Mouse (Mus musculus) CD8-positive naive resting alpha-beta T cell, adult 2 months (primary cell): ENCODE results near the gene Bod1.

Source experiments
- DNase-seq, 2 experiments: peaks; one replicate each; pipeline ENCODE4 v3.0.0; 2022; ENCODE audit warnings: low read depth in 2 of 2, low spot score in 2 of 2

The Bod1 gene

GRCm38 (mm10) chr11:31671354-31672169 is at the start of gene Bod1:
Gene Bod1, minus strand, starts transcription at chr11:31671885.
- DNase-seq, result peak; percentile 88 to 92

GRCm38 (mm10) chr11:31719090-31719489 is 47.4 kb upstream of the Bod1 start:
- DNase-seq, result no peak

- DNase-seq, result no peak
These were observed 46.4 kb upstream of the Bod1 start for GRCm38 (mm10) chr11:31717926-31718735.

DNA sequence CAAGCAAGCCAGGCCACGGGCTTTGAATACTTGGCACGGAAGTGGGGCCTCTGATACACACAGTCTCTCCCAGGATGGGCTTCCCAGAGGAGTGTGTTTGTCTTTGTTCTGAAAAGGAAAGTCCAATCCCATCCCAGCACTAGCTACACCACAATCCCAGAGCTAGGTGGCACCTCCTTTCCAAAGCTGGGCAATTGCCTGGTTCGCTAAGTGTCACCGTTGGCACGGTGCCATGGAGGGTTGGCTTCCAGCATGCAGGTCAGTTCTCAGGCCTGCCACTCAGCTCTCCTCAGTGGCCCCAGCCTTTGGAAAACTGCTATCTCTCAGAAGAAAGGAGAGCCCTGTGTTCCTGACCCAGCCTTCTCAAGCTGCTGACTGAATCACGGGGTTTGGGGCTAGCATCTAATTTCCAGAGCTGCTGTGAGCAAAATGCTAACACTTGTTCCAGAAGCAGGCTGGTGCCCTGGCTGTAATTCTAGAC is 42.0 kb upstream of the Bod1 start:
- no peak for DNase-seq

- DNase-seq, result no peak
These were observed 41.4 kb upstream of the Bod1 start for GRCm38 (mm10) chr11:31713116-31713515.

GRCm38 (mm10) chr11:31707771-31708170 is 36.1 kb upstream of the Bod1 start:
- no peak for DNase-seq

- DNase-seq, result no peak
These were observed 31.5 kb upstream of the Bod1 start for GRCm38 (mm10) chr11:31703173-31703572.

- no peak for DNase-seq
These were observed 30.2 kb upstream of the Bod1 start for GRCm38 (mm10) chr11:31701901-31702300.

DNA sequence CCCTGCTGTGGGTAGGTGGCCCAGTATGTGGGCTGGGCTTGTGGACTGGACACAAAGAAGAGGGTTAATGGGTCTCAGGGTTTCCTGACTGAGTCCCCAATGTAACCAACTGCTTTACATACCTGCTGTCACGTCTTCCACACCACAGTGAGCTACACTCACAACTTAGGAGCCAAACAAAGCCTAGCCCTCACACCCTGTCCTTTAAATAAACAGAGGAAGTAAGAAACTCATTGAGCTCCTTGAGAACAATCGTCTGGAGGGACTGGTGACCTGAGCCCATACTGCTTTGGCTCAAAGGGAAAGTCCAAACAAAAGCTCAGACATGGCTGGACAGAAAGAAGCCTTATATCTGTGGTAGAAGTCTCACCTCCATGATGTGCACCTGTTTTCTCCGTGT is 27.8 kb upstream of the Bod1 start:
- no peak for DNase-seq

GRCm38 (mm10) chr11:31694801-31695200 is 23.1 kb upstream of the Bod1 start:
- no peak for DNase-seq

DNA sequence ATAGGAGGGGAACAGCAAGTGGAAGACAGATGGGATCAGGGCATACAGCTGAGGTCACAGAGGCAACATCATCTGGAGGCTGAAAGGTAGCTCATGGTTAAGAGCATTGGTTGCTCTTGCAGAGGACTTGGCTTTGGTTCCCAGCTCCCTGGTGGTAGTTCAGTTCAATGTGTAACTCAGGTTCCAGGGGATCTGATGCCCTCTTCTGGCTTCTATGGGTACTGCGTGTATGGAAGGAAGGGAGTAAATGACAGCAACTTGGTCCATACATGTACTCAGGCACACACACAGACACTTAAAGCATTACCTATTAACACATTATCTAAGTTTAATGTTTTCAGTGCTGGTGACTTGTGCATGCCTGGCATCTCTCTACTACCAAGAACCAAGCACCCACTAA is 22.4 kb upstream of the Bod1 start:
- DNase-seq, result no peak

- DNase-seq, result no peak
These were observed 21.6 kb upstream of the Bod1 start for GRCm38 (mm10) chr11:31693322-31693721.

- DNase-seq, result no peak
These were observed 17.3 kb upstream of the Bod1 start for GRCm38 (mm10) chr11:31688956-31689355.

- no peak for DNase-seq
These were observed 13.4 kb upstream of the Bod1 start for GRCm38 (mm10) chr11:31684913-31685567.

GRCm38 (mm10) chr11:31684126-31684525 is 12.4 kb upstream of the Bod1 start:
- no peak for DNase-seq

- no peak for DNase-seq
These were observed 8.2 kb upstream of the Bod1 start for GRCm38 (mm10) chr11:31679840-31680381.

- no peak for DNase-seq
These were observed 5.6 kb upstream of the Bod1 start for GRCm38 (mm10) chr11:31677309-31677708.

- DNase-seq, result no peak
These were observed 5.1 kb upstream of the Bod1 start for GRCm38 (mm10) chr11:31676661-31677252.

- DNase-seq, result peak; percentile 10 to 32
These were observed 3.7 kb upstream of the Bod1 start for GRCm38 (mm10) chr11:31675430-31675829.

DNA sequence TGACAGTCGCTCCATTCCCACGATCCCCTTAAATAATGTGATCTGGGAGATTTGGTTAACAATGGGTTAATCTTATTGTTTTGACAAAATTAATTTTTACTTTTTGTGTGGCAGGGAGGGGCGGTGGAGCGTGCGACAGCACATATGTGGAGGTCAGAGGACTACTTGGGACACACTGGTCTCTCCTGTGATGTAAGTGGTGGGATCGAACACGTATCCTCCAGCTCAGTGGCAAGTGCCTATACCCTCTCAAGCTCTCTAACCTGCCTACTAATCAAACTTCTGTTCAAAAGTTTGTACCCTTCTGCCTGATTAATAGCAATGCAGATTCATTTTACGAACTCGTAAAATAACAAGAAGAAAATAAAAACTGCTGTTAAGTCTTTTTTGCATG is 482 bp upstream of the Bod1 start:
- no peak for DNase-seq

- no peak for DNase-seq
These were observed 1.2 kb downstream of the Bod1 start for GRCm38 (mm10) chr11:31670468-31670921.
